Mouse (Mus musculus) liver, embryonic 14.5 days (tissue): ENCODE data around the gene Plpp4.

Source experiments
- CTCF ChIP-seq: IDR thresholded peaks from 2 replicates; pipeline ENCODE4 v1.5.1; 2016; ENCODE audit warnings: antibody characterized with exemption, low read depth, control low read depth
- EP300 ChIP-seq: IDR thresholded peaks from 2 replicates; pipeline ENCODE4 v1.6.1; 2016; ENCODE audit warnings: antibody characterized with exemption, low read depth

DNA sequence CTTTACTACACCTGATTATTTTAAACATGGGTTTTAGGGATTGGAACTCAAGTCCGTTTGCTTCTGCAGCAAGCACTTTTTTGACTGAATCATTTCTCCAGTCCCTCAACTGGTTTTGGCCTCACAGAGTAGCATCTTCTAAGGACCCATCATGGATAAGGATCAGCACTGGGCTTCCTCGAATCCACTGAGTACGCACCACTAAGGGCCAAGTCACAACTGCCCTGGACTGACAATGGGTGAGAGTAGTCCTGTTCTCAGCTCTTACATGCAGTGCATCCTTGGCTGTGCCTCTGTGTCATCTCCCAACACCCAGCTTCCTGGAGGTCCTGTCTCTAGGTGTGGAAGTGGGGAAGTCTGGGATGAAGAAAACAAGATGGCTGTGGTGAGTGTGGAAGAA, 35.2 kb upstream of the Plpp4 start:
- TF ChIP-seq CTCF: no peak
- TF ChIP-seq EP300: no peak
